Mouse (Mus musculus) bone marrow, adult 2 months (tissue): ENCODE results near the gene Nr4a2. TPM values are rescaled to one million over a fixed set of nuclear protein-coding genes. Genes with fewer than 3 reads are reported as not detected.

ENCODE experiments used
- H3K27ac ChIP-seq: fragments of 200-500 bp; 2 replicates; pipeline ENCODE4 v1.5.1; 2012; ENCODE audit warnings: low read depth, mild to moderate bottlenecking, control low read depth, inconsistent platforms, low read length; ENCODE audit not compliant: control insufficient read depth, poor library complexity, insufficient read depth
- H3K4me1 ChIP-seq: fragments of 200-500 bp; 2 replicates; pipeline ENCODE4 v1.6.1; 2011; ENCODE audit warnings: low read length; ENCODE audit not compliant: control insufficient read depth, insufficient read depth
- H3K4me3 ChIP-seq: fragments of 200-500 bp; replicated peaks from 2 replicates; pipeline ENCODE3; 2011; ENCODE audit warnings: mild to moderate bottlenecking, low read depth, low read length, control low read depth; ENCODE audit not compliant: control insufficient read depth
- CTCF ChIP-seq: fragments of 200-500 bp; IDR thresholded peaks from 2 replicates; pipeline ENCODE4 v1.5.1; 2011; ENCODE audit warnings: low read length, control low read depth; ENCODE audit not compliant: control insufficient read depth, insufficient read depth
- POLR2A ChIP-seq: fragments of 200-500 bp; IDR thresholded peaks from 2 replicates; pipeline ENCODE4 v1.6.1; 2011; ENCODE audit warnings: low read depth, mild to moderate bottlenecking, control low read depth, low read length, borderline replicate concordance; ENCODE audit not compliant: control insufficient read depth
- WGBS: fragments of 180-500 bp; shearing (Covaris S2); methylation state at CpG from one replicate; pipeline ENCODE4 v1.1.7; 2018; 5-methylcytosine and 5-hydroxymethylcytosine counted together
- polyA plus RNA-seq: library from polyadenylated mRNA; stranded (reverse); fragments of >200 nt; gene quantifications from 2 replicates; pipeline ENCODE4 v1.2.4, GENCODE M21; 2011; ENCODE audit warnings: low replicate concordance; ENCODE audit not compliant: missing spikeins, insufficient read depth, insufficient read length

Gene Nr4a2
- polyA plus RNA-seq, 1 experiment: 3.8 TPM

DNA sequence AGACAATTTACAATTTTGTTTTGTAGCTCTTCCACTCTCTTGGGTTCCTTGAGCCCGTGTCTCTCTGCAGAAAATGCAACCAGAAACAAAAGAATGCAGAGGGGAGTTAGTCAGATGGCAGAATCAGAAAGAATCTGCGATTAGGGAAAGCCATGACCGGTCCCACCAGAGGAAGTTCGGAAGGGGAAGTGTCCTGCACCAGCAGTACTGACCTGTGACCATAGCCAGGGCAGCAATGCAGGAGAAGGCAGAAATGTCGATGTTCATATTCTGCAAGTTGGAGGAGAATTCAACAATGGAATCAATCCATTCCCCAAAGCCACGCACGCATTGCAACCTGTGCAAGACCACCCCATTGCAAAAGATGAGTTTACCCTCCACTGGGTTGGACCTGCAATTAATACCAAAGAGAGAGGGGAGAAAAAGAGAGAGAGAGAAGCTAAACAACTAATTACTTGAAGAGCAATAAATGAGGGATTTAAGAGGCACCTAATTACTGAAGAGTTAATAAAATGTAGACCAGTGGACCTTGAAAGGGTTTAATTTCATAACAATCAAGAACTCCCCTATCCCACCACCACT is 15.4 kb downstream of the Nr4a2 start:
- 25% methylated on average over 7 of the region's 7 CpGs for WGBS

DNA sequence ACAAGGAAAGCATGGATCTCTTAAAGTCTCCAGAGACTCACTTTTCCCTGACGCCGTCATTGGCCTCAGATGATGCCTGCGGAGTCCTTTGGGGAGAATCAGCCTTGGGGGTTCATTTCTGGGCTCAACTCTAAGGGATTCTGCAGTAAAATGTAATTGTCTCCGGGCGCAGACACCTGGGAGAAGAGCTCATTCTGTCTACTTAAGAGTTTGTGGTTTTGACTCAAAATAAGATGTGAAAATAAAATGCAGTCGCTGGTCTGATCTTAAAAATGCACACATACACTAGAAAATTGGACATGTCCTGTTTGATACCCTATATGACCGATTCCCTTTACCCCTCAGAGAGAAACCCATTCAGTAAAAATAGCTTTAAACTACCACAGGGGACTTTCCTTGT is 18.4 kb downstream of the Nr4a2 start:
- Histone ChIP-seq H3K4me3 (no peak overlapping the region), H3K27ac (no peak overlapping the region), H3K4me1 (no peaks in the 10 kb centered on the region; the same call in 1 of the 2 replicates)
- WGBS: 14% methylated on average over 7 of the region's 7 CpGs
- TF ChIP-seq POLR2A (no peak), CTCF (no peak)

More for the DNA sequence above, 15.4 kb downstream of the Nr4a2 start:
- Histone ChIP-seq H3K27ac (no peak overlapping the region), H3K4me1 (no peaks in the 10 kb centered on the region), H3K4me3 (no peak overlapping the region)
- no peak for TF ChIP-seq CTCF
- TF ChIP-seq POLR2A: no peak

DNA sequence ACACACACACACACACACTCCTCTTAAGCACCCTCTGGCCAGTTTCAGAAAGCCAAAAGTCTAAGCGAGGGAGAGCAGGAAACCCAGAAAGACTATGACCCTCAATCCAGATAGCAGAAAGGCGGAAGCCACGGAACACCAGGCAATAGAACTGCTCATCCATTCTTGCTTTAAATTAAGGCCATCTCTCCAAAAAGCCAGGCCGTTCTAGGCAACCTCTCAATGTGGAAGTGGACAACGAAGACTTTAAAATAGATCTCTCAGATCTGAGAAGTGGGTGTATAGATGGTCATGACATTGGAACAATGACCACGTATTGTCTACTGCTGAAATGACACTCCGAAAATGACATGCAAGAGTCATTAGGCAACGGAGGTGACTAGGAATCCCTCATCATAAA is 19.1 kb downstream of the Nr4a2 start:
- Histone ChIP-seq H3K27ac (no peak overlapping the region), H3K4me3 (no peak overlapping the region), H3K4me1 (no peaks in the 10 kb centered on the region; the same call in 1 of the 2 replicates)
- no peak for TF ChIP-seq CTCF
- no peak for TF ChIP-seq POLR2A
- 11% methylated on average over 8 of the region's 8 CpGs for WGBS

DNA sequence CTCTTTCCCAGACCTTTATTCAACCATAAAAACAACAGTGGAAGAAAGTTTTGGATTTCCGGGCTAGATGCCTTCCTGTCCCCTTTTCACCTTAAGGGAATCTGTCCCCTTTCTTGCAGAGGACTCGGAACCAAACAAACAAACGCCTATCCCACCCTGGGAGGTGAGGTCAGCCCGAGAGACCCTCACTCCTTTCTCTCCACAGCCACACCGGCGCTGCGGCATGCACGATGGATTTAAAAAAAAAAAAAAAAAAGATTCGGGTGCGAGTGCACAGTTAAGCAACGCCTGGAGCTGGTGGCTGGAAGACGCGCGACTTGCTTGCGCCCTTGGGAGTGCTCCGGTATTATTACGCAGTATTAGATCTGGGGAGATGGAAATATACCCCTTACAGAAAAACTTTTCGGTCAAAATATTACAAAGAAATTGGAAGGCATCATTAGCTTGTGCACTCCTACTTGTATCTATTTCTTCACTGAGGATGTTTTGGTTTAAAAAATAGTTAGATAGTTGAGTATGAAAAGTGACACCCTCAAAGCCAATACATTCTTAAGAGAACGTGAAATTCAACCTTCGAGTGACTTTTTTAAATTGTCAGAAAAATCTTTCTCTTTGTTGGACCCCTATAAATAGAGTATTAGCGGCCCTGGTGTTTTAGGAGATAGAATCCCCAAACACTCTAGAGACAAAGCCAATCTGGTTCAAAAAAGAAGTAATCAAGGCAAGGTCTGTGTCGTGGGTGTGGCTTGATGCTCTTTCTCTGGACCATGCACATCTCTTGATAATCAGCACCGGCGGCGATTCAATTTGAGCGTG is 19.8 kb downstream of the Nr4a2 start:
- WGBS: 4% methylated on average over 26 of the region's 26 CpGs
- TF ChIP-seq POLR2A (no peak), CTCF (no peak)
- Histone ChIP-seq H3K4me1 (no peaks in the 10 kb centered on the region; the same call in 1 of the 2 replicates), H3K4me3 (no peak overlapping the region), H3K27ac (no peak overlapping the region)

DNA sequence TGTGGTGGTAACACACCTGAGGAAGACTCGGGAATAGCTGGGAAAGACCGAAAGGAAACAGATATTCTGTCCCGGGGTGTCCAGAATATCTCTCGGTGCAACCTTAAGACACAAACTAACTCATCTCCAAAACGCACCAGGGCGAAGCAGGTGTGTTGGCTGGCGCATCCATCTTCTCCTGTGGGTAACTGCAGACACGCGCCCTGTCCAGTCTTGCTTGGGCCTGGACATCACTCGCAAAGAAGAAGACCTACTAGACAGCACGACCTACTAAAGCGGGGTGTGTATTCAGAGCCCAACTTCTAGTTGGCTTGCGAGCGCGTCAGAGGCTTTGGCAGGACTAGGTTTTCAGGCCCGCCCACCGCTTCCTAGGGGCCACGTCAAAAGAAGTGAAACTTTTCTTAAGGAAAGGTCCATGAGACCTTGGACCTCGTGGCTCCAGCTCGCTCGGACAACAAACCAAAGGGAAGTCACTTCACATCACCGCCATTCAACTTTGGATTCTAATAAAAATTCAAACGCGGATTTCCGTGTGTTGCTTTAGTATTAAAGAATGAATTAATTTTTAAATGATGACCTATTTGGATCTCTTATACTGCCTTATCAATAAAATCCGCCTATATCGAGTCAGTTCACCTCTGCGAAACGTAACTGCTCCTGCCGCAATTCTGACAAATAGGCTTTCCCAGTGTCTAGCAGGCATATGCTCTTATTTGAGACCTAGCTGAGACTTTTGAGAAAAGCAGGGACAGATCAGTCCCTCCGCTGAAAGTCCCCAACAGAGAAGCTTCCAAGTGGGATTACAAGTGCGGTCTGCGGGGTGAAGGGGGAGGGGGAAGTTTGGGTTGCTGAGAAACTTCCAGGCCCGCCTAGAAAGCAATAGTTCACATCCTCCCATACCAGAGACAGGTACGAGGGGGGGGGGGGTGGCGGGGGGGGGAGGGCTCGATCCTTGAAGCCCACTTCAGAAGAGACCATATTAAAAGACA is 20.7 kb downstream of the Nr4a2 start:
- no peak overlapping the region for H3K4me3 ChIP-seq
- no peak overlapping the region for H3K27ac ChIP-seq
- TF ChIP-seq CTCF (no peak), POLR2A (no peak)
- H3K4me1 ChIP-seq: no peaks in the 10 kb centered on the region; the same call in 1 of the 2 replicates
- 3% methylated on average over 35 of the region's 37 CpGs for WGBS

DNA sequence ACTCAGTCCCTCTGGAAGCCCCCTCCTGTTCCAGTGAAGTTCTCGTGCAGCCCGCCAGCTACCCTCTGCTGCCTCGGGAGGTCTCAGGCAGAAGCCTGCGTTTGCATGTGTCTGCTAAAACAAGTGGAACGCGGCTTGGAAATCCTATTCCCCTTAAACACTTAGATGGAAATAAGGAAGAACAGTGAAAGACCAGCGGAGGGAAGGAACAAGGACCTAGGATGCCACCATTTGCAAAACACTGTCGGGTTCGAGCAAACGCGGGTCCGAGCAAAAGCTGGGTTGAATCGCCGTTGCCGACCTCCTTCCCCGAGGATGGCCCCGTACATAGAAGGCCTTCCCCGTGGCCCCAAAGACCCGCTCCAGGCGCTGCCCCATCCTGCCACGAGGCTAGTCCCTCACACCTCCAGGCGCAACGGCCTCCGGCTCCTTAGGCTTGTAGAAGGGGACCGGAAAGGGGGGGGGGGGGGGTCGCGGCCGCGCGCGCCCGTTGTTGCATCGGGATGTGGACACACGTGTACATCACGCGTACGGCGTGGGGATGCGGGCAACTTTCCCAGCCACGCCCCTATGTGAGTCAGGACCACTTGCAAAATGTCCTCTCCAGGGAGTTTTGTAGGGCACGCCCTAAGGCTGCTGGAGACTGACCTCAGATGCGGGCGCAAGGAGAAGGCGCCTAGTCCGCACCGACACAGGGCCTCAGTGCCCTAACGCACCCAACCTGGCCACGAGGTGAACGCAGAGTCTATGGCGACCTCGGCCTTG is 21.5 kb downstream of the Nr4a2 start:
- Histone ChIP-seq H3K4me3 (no peak overlapping the region), H3K4me1 (no peaks in the 10 kb centered on the region; the same call in 1 of the 2 replicates), H3K27ac (no peak overlapping the region)
- 3% methylated on average over 48 of the region's 51 CpGs for WGBS
- TF ChIP-seq CTCF (no peak), POLR2A (no peak)

DNA sequence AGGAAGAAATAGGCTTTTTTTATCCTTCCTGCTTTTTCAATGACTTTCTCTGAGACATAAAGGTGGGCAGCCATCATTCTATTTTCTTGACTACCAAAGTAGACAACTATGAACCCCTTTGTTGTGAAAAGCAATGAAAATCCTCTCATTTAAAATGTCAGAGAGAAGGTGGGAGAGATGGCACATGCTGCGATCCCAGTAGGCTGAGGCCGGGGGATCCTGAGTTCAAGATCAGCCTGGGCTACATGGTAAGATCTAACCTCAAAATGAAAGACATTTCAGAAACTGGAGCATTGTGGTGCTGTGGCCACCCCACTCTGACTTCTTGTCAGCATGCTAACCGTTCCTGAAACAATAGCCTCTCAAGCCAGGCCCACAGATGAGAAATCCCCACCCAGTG is 23.6 kb downstream of the Nr4a2 start:
- Histone ChIP-seq H3K4me3 (no peak overlapping the region), H3K4me1 (no peaks in the 10 kb centered on the region; the same call in 1 of the 2 replicates), H3K27ac (no peak overlapping the region)
- TF ChIP-seq POLR2A: no peak
- no peak for TF ChIP-seq CTCF
- 71% methylated on average over 3 of the region's 3 CpGs for WGBS

DNA sequence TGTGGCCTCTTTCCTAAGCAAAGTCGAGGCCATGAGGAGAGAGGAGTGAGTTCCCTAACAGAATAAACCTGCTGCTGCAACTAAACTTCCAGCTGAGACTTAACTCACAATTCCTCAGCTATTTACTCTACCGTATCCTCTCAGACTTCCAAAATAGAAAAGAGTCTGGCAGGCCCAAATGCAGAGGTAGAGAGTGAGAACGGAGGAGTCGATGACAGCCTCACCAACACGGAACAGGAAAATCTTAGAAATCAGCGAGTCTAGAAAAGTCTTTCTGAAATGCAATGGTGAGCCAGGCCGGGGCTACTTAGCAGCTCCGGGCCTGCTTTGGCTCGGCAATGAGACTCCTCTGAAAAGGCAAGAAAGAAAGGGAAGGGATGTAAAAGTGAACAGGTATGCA is 51.4 kb downstream of the Nr4a2 start:
- H3K27ac ChIP-seq: no peak overlapping the region
- no peaks in the 10 kb centered on the region for H3K4me1 ChIP-seq
- no peak overlapping the region for H3K4me3 ChIP-seq
- no peak for TF ChIP-seq CTCF
- no peak for TF ChIP-seq POLR2A
- WGBS: 79% methylated on average over 9 of the region's 9 CpGs
